Mouse (Mus musculus) liver, embryonic 12.5 days (tissue): ENCODE results near the gene Slc22a14. TPM values are rescaled to one million over a fixed set of nuclear protein-coding genes. Genes with fewer than 3 reads are reported as not detected.

Experiments used
- ATAC-seq: fragments of 200-750 bp; cut with Nextera tagmentation; 2 replicates; pipeline ENCODE4 v1.8.0; 2017; ENCODE audit warnings: moderate number of reproducible peaks, mild to moderate bottlenecking, moderate library complexity
- H3K27ac ChIP-seq: fragments of 300-500 bp; sonication (generic); 2 replicates; pipeline ENCODE4 v1.5.1; 2016; ENCODE audit warnings: mild to moderate bottlenecking
- H3K27me3 ChIP-seq: fragments of 300-500 bp; sonication (generic); replicated peaks from 2 replicates; pipeline ENCODE4 v1.6.1; 2016; ENCODE audit warnings: mild to moderate bottlenecking, moderate library complexity
- H3K36me3 ChIP-seq: fragments of 300-500 bp; sonication (generic); 2 replicates; pipeline ENCODE4 v1.6.1; 2016; ENCODE audit warnings: mild to moderate bottlenecking, moderate library complexity
- H3K4me1 ChIP-seq: fragments of 300-500 bp; sonication (generic); 2 replicates; pipeline ENCODE4 v1.6.1; 2016
- H3K4me2 ChIP-seq: fragments of 300-500 bp; sonication (generic); 2 replicates; pipeline ENCODE4 v1.6.1; 2016; ENCODE audit warnings: mild to moderate bottlenecking, moderate library complexity
- H3K4me3 ChIP-seq: fragments of 300-500 bp; sonication (generic); 2 replicates; pipeline ENCODE4 v1.5.1; 2016; ENCODE audit warnings: mild to moderate bottlenecking, moderate library complexity
- H3K9ac ChIP-seq: fragments of 300-500 bp; sonication (generic); 2 replicates; pipeline ENCODE4 v1.6.1; 2016; ENCODE audit warnings: mild to moderate bottlenecking, moderate library complexity
- H3K9me3 ChIP-seq: fragments of 300-500 bp; sonication (generic); replicated peaks from 2 replicates; pipeline ENCODE4 v1.6.1; 2016; ENCODE audit warnings: mild to moderate bottlenecking, moderate library complexity
- WGBS: fragments of 180-500 bp; shearing (Covaris S2); methylation state at CpG from one replicate; pipeline ENCODE4 v1.1.7; 2016; ENCODE audit not compliant: insufficient replicate concordance; 5-methylcytosine and 5-hydroxymethylcytosine counted together
- polyA plus RNA-seq: library from polyadenylated mRNA; unstranded; fragments of >200 nt; fragmentation: Nextera tagmentation; extraction: Ambion mirVana; gene quantifications from 2 replicates; pipeline ENCODE4 v1.2.1, GENCODE M21; 2016

Gene Slc22a14
- polyA plus RNA-seq, 1 experiment from 2014 or later, result not detected

- H3K9ac ChIP-seq, result no peak overlapping the region
- ATAC-seq, result no peak
- no peak overlapping the region for H3K4me3 ChIP-seq
- no peak overlapping the region for H3K27ac ChIP-seq
- H3K4me1 ChIP-seq, result peaks cover 14% of the 10 kb centered on the region
- H3K36me3 ChIP-seq, result peaks cover 6% of the 10 kb centered on the region
- no peak overlapping the region for H3K4me2 ChIP-seq
- H3K9me3 ChIP-seq, result no peaks in the 10 kb centered on the region
- WGBS, result 79% methylated on average over 6 of the region's 6 CpGs
- H3K27me3 ChIP-seq, result no peaks in the 10 kb centered on the region
Observed at GRCm38 (mm10) chr9:119355943-119356342, 9.4 kb downstream of the Slc22a14 start.

DNA sequence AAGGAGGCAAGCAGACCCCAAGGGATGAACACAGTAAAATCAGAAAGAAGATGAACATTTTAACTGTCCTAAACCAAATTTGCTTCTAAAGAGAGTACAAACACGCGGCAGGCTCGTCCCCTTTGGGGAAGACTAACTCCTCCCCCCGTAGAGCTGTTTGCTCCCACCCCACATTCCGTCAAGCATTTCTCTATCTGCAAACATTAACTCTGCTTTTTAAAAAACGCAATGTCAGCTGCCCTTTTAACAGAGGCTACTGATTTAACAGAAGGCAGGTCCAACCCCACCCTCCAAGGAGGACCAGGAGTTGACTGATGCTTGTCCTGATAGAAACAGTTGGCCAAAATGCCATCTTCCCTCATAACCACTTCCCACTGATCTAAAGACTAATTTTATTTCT, 11.4 kb downstream of the Slc22a14 start:
- Histone ChIP-seq H3K4me3 (no peak overlapping the region), H3K9me3 (no peaks in the 10 kb centered on the region), H3K36me3 (peaks cover 22% of the 10 kb centered on the region), H3K27me3 (no peaks in the 10 kb centered on the region), H3K27ac (no peak overlapping the region), H3K9ac (no peak overlapping the region), H3K4me1 (peaks cover 14% of the 10 kb centered on the region), H3K4me2 (no peak overlapping the region)
- 66% methylated on average over 6 of the region's 6 CpGs for WGBS
- no peak for ATAC-seq

- peak; percentile 79 for ATAC-seq
Observed at GRCm38 (mm10) chr9:119352060-119352459, 13.3 kb downstream of the Slc22a14 start.

GRCm38 (mm10) chr9:119350947-119351705, 14.2 kb downstream of the Slc22a14 start:
- H3K9ac ChIP-seq, result no peak overlapping the region
- 83% methylated on average over 10 of the region's 10 CpGs for WGBS
- H3K27me3 ChIP-seq, result no peaks in the 10 kb centered on the region
- no peak overlapping the region for H3K4me3 ChIP-seq
- H3K4me2 ChIP-seq, result no peak overlapping the region
- no peak; the same call in 1 of the 2 replicates for ATAC-seq
- no peak overlapping the region for H3K27ac ChIP-seq
- peaks cover 48% of the 10 kb centered on the region for H3K36me3 ChIP-seq
- no peaks in the 10 kb centered on the region for H3K9me3 ChIP-seq
- H3K4me1 ChIP-seq, result no peaks in the 10 kb centered on the region

More at GRCm38 (mm10) chr9:119352060-119352459, 13.3 kb downstream of the Slc22a14 start:
- peaks cover 38% of the 10 kb centered on the region for H3K36me3 ChIP-seq
- no peak overlapping the region for H3K4me3 ChIP-seq
- no peaks in the 10 kb centered on the region for H3K9me3 ChIP-seq
- no peak overlapping the region for H3K27ac ChIP-seq
- no peaks in the 10 kb centered on the region; the same call in 1 of the 2 replicates for H3K4me1 ChIP-seq
- 21% methylated on average over 4 of the region's 4 CpGs for WGBS
- H3K27me3 ChIP-seq, result no peaks in the 10 kb centered on the region
- no peak overlapping the region for H3K9ac ChIP-seq
- no peak overlapping the region for H3K4me2 ChIP-seq

GRCm38 (mm10) chr9:119350531-119350930, 14.8 kb downstream of the Slc22a14 start:
- H3K36me3 ChIP-seq, result peaks cover 54% of the 10 kb centered on the region
- no peak overlapping the region for H3K9ac ChIP-seq
- ATAC-seq, result no peak
- no peak overlapping the region for H3K4me2 ChIP-seq
- no peaks in the 10 kb centered on the region for H3K27me3 ChIP-seq
- no peak overlapping the region for H3K4me3 ChIP-seq
- 66% methylated on average over 3 of the region's 3 CpGs for WGBS
- H3K9me3 ChIP-seq, result no peaks in the 10 kb centered on the region
- H3K27ac ChIP-seq, result no peak overlapping the region
- no peaks in the 10 kb centered on the region for H3K4me1 ChIP-seq

DNA sequence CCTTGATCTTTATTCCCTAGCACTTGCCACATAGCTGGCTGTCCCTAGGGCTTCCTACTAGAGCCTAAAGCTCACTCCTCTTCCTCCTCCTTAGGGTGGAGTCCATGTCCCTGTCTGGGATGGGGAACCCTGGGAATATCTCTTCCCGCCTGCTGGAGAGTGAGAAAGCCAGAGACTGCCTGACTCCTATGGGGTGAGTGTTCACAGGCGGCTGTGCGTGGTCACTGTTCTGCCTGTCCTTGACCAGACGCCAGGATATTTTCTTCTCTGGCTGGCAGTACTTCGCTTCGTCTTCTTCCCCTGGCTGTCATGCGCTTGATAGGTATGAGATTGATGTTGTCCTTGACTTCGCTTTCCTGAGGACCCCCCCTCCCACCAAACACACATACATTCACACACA, 19.0 kb downstream of the Slc22a14 start:
- Histone ChIP-seq H3K27ac (no peak overlapping the region), H3K9me3 (no peaks in the 10 kb centered on the region), H3K27me3 (no peaks in the 10 kb centered on the region), H3K4me2 (no peak overlapping the region), H3K36me3 (peaks cover 76% of the 10 kb centered on the region), H3K4me3 (no peak overlapping the region), H3K4me1 (peaks cover 16% of the 10 kb centered on the region), H3K9ac (no peak overlapping the region)
- WGBS, result 85% methylated on average over 8 of the region's 8 CpGs
- no peak for ATAC-seq

DNA sequence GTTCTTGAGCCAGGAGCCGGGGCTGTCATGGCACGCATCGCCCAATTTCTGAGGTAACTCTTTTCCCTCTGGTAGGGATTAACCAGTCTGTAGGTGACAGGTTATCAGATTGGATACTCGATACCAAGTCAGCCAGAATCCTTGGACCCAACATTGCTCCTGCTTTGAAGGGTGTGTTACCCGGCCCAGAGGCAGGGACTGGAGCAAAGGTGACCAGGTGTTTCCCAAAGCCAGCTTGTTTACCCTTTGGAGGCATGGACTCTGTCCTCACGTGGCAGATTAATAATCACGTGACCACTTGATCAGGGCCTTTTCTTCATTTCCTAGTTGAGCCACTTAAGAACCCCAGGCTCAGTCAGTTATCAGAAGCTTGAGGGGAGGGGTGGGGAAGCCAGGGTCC, 22.6 kb downstream of the Slc22a14 start:
- H3K9ac ChIP-seq, result no peak overlapping the region
- H3K4me1 ChIP-seq, result peaks cover 38% of the 10 kb centered on the region
- H3K9me3 ChIP-seq, result no peaks in the 10 kb centered on the region
- H3K4me2 ChIP-seq, result peak overlapping the region; percentile 97; the same call in 1 of the 2 replicates
- H3K27me3 ChIP-seq, result no peaks in the 10 kb centered on the region
- 76% methylated on average over 7 of the region's 7 CpGs for WGBS
- no peak overlapping the region for H3K27ac ChIP-seq
- no peak for ATAC-seq
- no peak overlapping the region for H3K4me3 ChIP-seq
- peaks cover 46% of the 10 kb centered on the region for H3K36me3 ChIP-seq

- peak within 1 kb of the TSS; percentile 92 for H3K27ac ChIP-seq
- H3K4me1 ChIP-seq, result peaks cover 38% of the 10 kb centered on the region
- under 1% methylated on average over 67 of the region's 68 CpGs for whole genome bisulfite sequencing
- peak within 1 kb of the TSS; percentile 97 for H3K4me2 ChIP-seq
- peak within 1 kb of the TSS; percentile 82 for H3K9ac ChIP-seq
- H3K27me3 ChIP-seq, result no peaks in the 10 kb centered on the region
- peaks cover 46% of the 10 kb centered on the region for H3K36me3 ChIP-seq
- no peaks in the 10 kb centered on the region for H3K9me3 ChIP-seq
- ATAC-seq, result peak; percentile 95
- H3K4me3 ChIP-seq, result peak within 1 kb of the TSS; percentile 85
Observed at GRCm38 (mm10) chr9:119340909-119341816, 24.2 kb downstream of the Slc22a14 start, which contains the start of gene Myd88. TSS of gene Myd88 (minus strand) at chr9:119341411.

GRCm38 (mm10) chr9:119340212-119340580, 25.2 kb downstream of the Slc22a14 start:
- Histone ChIP-seq H3K27ac (peak overlapping the region; percentile 92), H3K27me3 (no peaks in the 10 kb centered on the region), H3K4me3 (peak overlapping the region; percentile 85), H3K9me3 (no peaks in the 10 kb centered on the region), H3K4me2 (peak overlapping the region; percentile 97), H3K9ac (peak overlapping the region; percentile 82), H3K4me1 (peaks cover 38% of the 10 kb centered on the region), H3K36me3 (peaks cover 43% of the 10 kb centered on the region)
- WGBS, result 3% methylated on average over 8 of the region's 8 CpGs
- ATAC-seq, result no peak

GRCm38 (mm10) chr9:119339558-119340211, 25.7 kb downstream of the Slc22a14 start, which contains the start of gene Acaa1a:
TSS of gene Acaa1a (plus strand) at chr9:119339676.
- Histone ChIP-seq H3K27ac (peak within 1 kb of the TSS; percentile 92), H3K9ac (peak within 1 kb of the TSS; percentile 82), H3K4me3 (peak within 1 kb of the TSS; percentile 85), H3K36me3 (peaks cover 38% of the 10 kb centered on the region), H3K27me3 (no peaks in the 10 kb centered on the region), H3K9me3 (no peaks in the 10 kb centered on the region), H3K4me1 (peaks cover 39% of the 10 kb centered on the region), H3K4me2 (peak within 1 kb of the TSS; percentile 97)
- peak; percentile 58 for ATAC-seq
- WGBS, result under 1% methylated on average over 43 of the region's 43 CpGs

- peaks cover 32% of the 10 kb centered on the region for H3K36me3 ChIP-seq
- H3K9me3 ChIP-seq, result no peaks in the 10 kb centered on the region
- H3K4me3 ChIP-seq, result peak overlapping the region; percentile 85
- WGBS, result 29% methylated on average over 7 of the region's 7 CpGs
- H3K9ac ChIP-seq, result peak overlapping the region; percentile 82
- no peak for ATAC-seq
- H3K27ac ChIP-seq, result peak overlapping the region; percentile 92
- H3K27me3 ChIP-seq, result no peaks in the 10 kb centered on the region
- H3K4me1 ChIP-seq, result peaks cover 44% of the 10 kb centered on the region
- peak overlapping the region; percentile 97 for H3K4me2 ChIP-seq
Observed at GRCm38 (mm10) chr9:119339106-119339505, 26.2 kb downstream of the Slc22a14 start.
